Mouse (Mus musculus) megakaryocyte-erythroid progenitor cell, adult 5 weeks (primary cell): ENCODE measurements around the gene AV320801. TPM values are rescaled to one million over a fixed set of nuclear protein-coding genes. Genes with fewer than 3 reads are reported as not detected.

ENCODE experiments used
- polyA plus RNA-seq: library from polyadenylated mRNA; stranded (reverse); fragments of >175 nt; gene quantifications from 2 replicates; pipeline ENCODE4 v1.2.3, GENCODE M21; 2012

AV320801 gene
- polyA plus RNA-seq: not detected in 2 replicates

GRCm38 (mm10) chrX:135494288-135494687, at the start of gene AV320801:
Gene AV320801, plus strand, starts transcription at chrX:135494588.

Other genes starting within 250 kb of the AV320801 start
- not detected in 2 replicates for gene Pramel3, start 192.3 kb upstream of the AV320801 start, polyA plus RNA-seq
- not detected in 2 replicates for gene Gm5128, start 121.3 kb upstream of the AV320801 start, polyA plus RNA-seq
- gene Gm7903, start 60.8 kb upstream of the AV320801 start, polyA plus RNA-seq: not detected in 2 replicates
- gene Nxf7, start 104.2 kb downstream of the AV320801 start, polyA plus RNA-seq: 0.03 TPM in 1 of 2 replicates, not detected in the other
- not detected in 2 replicates for gene Prame, start 133.1 kb downstream of the AV320801 start, polyA plus RNA-seq
- gene Tcp11x2, start 199.2 kb downstream of the AV320801 start, polyA plus RNA-seq: not detected in 2 replicates
- gene Tmsb15a, start 230.7 kb downstream of the AV320801 start, polyA plus RNA-seq: not detected in 2 replicates
- gene Armcx5, start 248.1 kb downstream of the AV320801 start, polyA plus RNA-seq: 1.3 and 2.7 TPM in 2 replicates
- gene Gprasp1, start 248.1 kb downstream of the AV320801 start, polyA plus RNA-seq: 5.9 and 7.3 TPM in 2 replicates